Mouse (Mus musculus): ENCODE results near the gene Ppp6r1. TPM values are rescaled to one million over a fixed set of nuclear protein-coding genes. Genes with fewer than 3 reads are reported as not detected.
A peak's percentile ranks its signal among the peaks of the same experiment; 100 is the strongest.

The Ppp6r1 gene
- total RNA-seq (2012; rRNA removed) = 89.5 and 93.1 TPM in 2 replicates
- polyA plus RNA-seq (2012; ENCODE audit: insufficient read depth in 1 of 2, insufficient read length in 2 of 2, low read depth in 1 of 2, low replicate concordance in 2 of 2, missing spikeins in 1 of 2) = 100 to 1,000 TPM in 1 of 2 experiments, not detected in 1; 167 TPM

DNA sequence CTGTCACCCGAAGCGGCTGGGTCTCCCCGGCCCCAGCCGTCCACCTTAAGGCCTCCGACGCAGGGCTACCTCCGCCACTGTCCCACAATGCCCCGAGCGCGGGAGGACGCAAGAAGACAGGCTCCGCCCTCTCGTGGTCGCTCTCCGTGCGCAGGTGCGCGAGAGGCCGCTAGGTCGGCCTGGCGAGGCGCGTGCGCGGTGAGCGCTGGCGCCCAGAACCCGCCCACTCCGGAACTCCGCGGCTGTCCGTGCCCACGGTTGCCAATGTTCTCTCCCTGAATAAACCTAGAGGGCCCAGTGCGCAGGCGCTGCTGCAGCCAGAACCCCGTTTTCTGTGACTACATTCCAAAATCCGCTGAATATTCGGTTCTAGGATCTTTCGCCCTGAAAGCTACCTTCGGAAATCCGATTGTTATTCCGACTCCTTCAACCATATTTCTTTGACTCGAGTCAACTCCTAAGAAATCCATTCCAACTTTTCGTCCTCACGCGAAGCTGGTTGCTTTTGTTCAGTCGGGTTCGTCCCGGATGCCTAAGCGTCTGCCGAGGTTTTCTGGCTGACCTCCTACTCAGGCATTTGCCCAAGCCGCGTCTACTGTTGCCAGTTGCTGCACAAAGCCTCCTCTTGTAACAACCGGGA, at the start of gene Ppp6r1:
Gene Ppp6r1, minus strand, starts transcription at position 108 of the 640 bp plus-strand sequence.
- no peaks in the 10 kb centered on the region for H3K27me3 ChIP-seq (ENCODE audit: control insufficient read depth in 1 of 2, insufficient read depth in 2 of 2, low read length in 2 of 2)
- TF ChIP-seq RAD21 (IDR thresholded peaks at IDR 0.05; ENCODE audit: low read depth, low read length) = no peak
- TF ChIP-seq MEF2A (IDR thresholded peaks at IDR 0.05; ENCODE audit: extremely low read depth, insufficient replicate concordance, low read depth, low read length, poor library complexity, severe bottlenecking) = no peak
- peak; percentile 57; the same call in 1 of the 2 replicates for TF ChIP-seq KAT2A (conservative IDR thresholded peaks at IDR 0.05; ENCODE audit: low read depth, low read length)
- TF ChIP-seq NRF1 (IDR thresholded peaks at IDR 0.05; ENCODE audit: insufficient read depth, low read depth, low read length, poor library complexity, severe bottlenecking) = peak; percentile 95; the same call in 1 of the 2 replicates
- peak; percentile 81 for TF ChIP-seq SIN3A (IDR thresholded peaks at IDR 0.05; ENCODE audit: low read length)
- peak; percentile 69; the same call in 1 of the 2 replicates for TF ChIP-seq E2F4 (IDR thresholded peaks at IDR 0.05; ENCODE audit: borderline replicate concordance, low read depth, low read length)
- TF ChIP-seq HCFC1 (IDR thresholded peaks at IDR 0.05; ENCODE audit: low read depth, low read length) = peak; percentile 85
- peak; percentile 54 for TF ChIP-seq USF1 (IDR thresholded peaks at IDR 0.05; ENCODE audit: low read depth, low read length)
- no peak for TF ChIP-seq JUND (IDR thresholded peaks at IDR 0.05; ENCODE audit: low read depth, low read length)
- peak; percentile 56 for TF ChIP-seq TBP (IDR thresholded peaks at IDR 0.05; ENCODE audit: low read depth, low read length)
- TF ChIP-seq POLR2AphosphoS2 (IDR thresholded peaks at IDR 0.05; ENCODE audit: low read length) = peak; percentile 84
- no peak for TF ChIP-seq EP300 (IDR thresholded peaks at IDR 0.05; ENCODE audit: low read depth in 1 of 2, low read length in 2 of 2)
- peak; percentile 75 to 96 for TF ChIP-seq POLR2A (IDR thresholded peaks at IDR 0.05; ENCODE audit: control insufficient read depth in 1 of 2, insufficient read depth in 1 of 2, low read depth in 1 of 2, low read length in 2 of 2, poor library complexity in 1 of 2)
- TF ChIP-seq ELF1 (IDR thresholded peaks at IDR 0.05; ENCODE audit: low read depth, low read length) = peak; percentile 92
- no peak for TF ChIP-seq TAL1 (IDR thresholded peaks at IDR 0.05; ENCODE audit: low read length)
- TF ChIP-seq NELFE (IDR thresholded peaks at IDR 0.05; ENCODE audit: low read depth, low read length) = peak; percentile 84
- peak; percentile 89 for TF ChIP-seq ZMIZ1 (IDR thresholded peaks at IDR 0.05; ENCODE audit: low read depth, low read length)
- peak; percentile 9; the same call in 1 of the 2 replicates for TF ChIP-seq UBTF (IDR thresholded peaks at IDR 0.05; ENCODE audit: borderline replicate concordance, insufficient read depth, low read depth, low read length)
- no peak for TF ChIP-seq MAZ (IDR thresholded peaks at IDR 0.05; ENCODE audit: low read depth, low read length)
- TF ChIP-seq ZNF384 (IDR thresholded peaks at IDR 0.05; ENCODE audit: low read depth, low read length) = no peak
- TF ChIP-seq TCF12 (IDR thresholded peaks at IDR 0.05; ENCODE audit: low read depth, low read length) = peak; percentile 63
- peak; percentile 17 for TF ChIP-seq MXI1 (IDR thresholded peaks at IDR 0.05; ENCODE audit: low read depth, low read length)

More for the DNA sequence above, at the start of gene Ppp6r1:
- peak; percentile 97 for DNase-seq (ENCODE audit: low read depth, low spot score)
- Histone ChIP-seq H3K9ac (ENCODE audit: control insufficient read depth, low read depth, low read length, poor library complexity, severe bottlenecking) (peak within 1 kb of the TSS; percentile 86), H3K4me3 (ENCODE audit: control insufficient read depth in 1 of 2, insufficient read depth in 1 of 2, low read depth in 2 of 2, low read length in 2 of 2) (peak within 1 kb of the TSS; percentile 79 to 85), H3K9me3 (replicated peaks; ENCODE audit: insufficient read depth, low read length) (no peaks in the 10 kb centered on the region), H3K36me3 (ENCODE audit: control insufficient read depth in 1 of 2, insufficient read depth in 2 of 2, low read length in 2 of 2) (peaks cover 0 to 34% of the 10 kb centered on the region in 2 experiments; a peak in 2 of 4 replicates), H3K27ac (ENCODE audit: control insufficient read depth, low read depth, low read length) (peak within 1 kb of the TSS; percentile 89), H3K79me2 (ENCODE audit: control insufficient read depth, insufficient read depth, low read length, poor library complexity) (peaks cover 45% of the 10 kb centered on the region), H3K4me1 (ENCODE audit: control insufficient read depth in 1 of 2, insufficient read depth in 2 of 2, low read length in 2 of 2) (peaks cover 17 to 20% of the 10 kb centered on the region in 2 experiments)

Measured in MEL (cell line).